Mouse (Mus musculus) naive thymus-derived CD4-positive, alpha-beta T cell, adult 2 months (primary cell): Measurements from ENCODE around the gene Cars.

Experiments used
- DNase-seq: peaks from one replicate; pipeline ENCODE4 v3.0.0-alpha.2; 2011; ENCODE audit warnings: low read depth

Gene Cars

GRCm38 (mm10) chr7:143510593-143511334, 89.1 kb downstream of the Cars start:
- no peak for DNase-seq

DNA sequence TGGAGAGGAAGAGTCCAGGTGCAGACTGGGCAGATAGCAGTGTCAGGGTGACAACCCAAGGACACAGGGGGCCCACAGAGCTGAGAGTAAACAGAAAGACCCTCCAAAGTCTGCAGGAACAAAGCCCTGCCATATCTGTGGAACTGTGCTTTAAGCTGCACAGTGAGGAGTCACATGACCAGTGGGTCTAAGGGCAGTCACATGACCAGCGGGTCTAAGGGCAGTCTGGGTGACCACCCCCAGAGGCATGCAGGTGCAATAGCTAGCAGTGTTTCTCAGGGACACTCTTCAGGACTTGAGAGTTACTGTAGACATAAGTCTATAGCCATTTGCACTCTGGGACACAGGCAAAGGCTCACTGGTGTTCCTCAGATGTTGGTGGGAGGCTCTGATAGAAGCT, 90.3 kb downstream of the Cars start:
- no peak for DNase-seq
